Mouse (Mus musculus): ENCODE measurements around the gene Pcgf6. TPM values are rescaled to one million over a fixed set of nuclear protein-coding genes. Genes with fewer than 3 reads are reported as not detected.

Gene Pcgf6
- 1 to 10 TPM; 3.6 to 6.3 (median 5.0) TPM for total RNA-seq (2022)

DNA sequence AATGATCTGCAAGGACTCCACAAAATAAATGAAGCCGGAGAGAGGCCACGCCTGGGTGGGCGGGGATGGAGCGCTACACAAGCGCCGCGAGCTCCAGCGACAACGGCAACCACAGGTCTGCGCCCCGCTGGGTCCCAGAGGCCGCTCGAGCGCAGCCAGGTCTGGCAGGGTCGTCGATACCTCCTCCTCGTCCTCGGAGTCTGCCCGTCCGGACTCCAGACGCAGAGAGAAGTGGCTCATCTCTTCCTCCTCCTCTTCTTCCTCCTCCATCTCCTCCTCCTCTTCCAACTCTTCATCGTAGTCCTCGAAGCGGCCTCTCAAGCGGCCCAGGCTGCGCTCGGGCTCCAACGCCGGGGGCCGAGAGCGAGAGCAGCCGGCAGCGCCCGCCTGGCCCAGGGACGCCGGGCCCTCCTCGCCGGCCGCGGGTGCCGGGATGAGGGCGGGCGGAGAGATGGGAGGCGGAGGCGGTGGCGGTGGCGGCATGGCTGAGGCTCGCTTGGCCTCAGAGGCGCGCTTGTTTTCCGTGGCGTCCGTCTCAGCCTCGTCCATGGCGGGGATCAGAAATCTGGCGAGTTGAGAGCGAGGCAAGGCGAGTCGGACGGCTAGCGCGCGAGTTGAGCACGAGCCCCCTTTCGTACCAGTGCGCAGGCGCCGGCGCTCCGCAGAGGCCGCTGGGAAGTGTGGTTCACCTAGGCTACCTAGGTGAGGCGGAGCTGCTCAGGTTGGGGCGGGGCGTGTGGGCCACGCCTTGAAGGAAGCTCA lies at the start of gene Pcgf6:
Gene Pcgf6 (minus strand): TSS at position 636 of the 762 bp plus-strand sequence.
- peak; percentile 44 to 53 for DNase-seq (ENCODE audit: low spot score in 2 of 2)

DNA sequence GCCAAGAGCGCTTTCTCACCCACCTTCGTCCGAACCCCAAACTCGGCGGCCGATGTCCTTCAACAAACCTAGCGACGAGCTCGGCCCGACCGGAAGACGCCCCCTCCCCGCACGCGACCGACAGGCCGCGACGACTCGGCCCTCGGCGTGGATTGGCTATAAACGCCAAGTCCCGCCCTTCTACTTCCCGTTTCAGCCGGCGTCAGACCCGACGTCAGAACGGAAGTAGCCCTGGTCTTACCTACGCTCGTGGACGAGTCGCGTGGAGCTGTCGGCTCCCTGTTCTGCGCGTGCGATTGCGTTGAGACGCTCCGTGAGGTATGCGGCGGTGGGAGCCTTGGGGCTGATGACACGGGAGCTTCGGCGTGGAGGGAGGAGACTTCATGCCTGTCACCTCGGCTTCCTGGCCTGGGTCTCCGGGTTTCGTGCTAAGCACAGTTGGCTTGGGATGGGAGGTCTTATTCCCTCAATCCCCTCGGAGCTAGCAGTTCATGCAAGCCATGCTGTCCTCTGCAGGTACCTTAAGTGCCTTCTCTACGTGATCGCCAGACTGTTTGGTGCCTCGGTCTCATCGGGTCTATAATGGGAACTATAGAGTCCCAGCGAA lies 39.9 kb upstream of the Pcgf6 start, which contains the start of the genes Usmg5 and Pdcd11:
Gene Usmg5 (minus strand): TSS at position 98 of the 607 bp plus-strand sequence.
Gene Pdcd11 (plus strand): TSS at position 219 of the 607 bp plus-strand sequence.
- peak; percentile 88 to 92 for DNase-seq (ENCODE audit: low spot score in 2 of 2)

DNA sequence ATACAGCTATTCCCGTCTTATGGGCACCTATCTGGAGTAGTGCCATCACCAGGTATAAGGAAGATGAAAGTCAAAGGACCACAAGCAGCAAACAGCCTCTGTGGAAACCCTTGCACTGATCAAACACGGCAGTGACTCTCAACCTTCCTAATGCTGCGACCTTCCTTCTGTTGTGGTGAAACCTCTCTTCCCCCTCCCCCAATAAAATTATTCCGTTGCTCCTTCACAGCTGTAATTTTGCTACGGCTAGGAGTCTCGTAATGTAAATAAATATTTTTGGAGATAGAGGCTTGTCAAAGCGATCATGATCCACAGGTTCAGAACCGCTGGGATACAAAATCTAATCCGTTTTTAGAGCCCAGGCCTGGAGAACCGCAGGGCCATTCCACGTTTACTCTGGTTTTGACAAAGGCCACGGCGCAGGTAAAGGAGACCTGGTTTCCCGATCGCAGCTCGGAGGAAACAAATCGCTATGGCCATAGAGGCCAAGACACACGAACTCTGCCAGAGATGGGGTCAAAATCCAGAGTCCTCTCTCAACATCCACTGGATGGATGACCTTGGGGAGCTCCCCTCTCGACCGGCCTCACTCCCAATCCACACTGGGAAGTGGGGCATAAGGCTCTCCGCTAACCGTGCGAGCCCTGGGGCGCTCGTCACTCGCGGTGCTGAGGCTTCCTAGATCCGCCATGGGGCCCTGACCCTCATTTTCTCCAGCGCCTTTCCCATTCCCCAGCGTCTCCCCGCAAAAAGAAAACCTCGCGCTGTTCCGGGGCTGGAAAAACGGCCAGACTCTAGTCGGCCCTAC lies 39.2 kb upstream of the Pcgf6 start:
- DNase-seq (ENCODE audit: low spot score in 2 of 2), result no peak

DNA sequence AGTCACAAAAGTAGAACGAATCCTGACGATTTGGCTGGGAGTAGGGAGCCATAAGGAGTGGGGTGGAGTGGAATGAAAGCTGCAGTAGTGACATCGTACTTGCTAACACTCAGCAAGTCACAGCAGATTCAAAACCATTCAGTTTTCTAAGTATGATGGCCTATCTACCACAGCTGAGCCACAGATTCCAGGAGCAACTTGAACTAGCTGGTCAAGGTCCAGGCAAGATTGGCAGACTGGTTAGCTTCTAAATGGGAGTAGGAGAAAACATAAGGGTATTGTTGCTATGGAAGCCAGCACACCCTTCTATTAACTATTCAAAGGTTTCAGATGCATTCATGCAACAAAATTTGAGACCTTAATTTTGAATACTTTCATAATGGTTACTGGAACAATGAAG lies 37.5 kb upstream of the Pcgf6 start:
- no peak for DNase-seq (ENCODE audit: low spot score in 2 of 2)

DNA sequence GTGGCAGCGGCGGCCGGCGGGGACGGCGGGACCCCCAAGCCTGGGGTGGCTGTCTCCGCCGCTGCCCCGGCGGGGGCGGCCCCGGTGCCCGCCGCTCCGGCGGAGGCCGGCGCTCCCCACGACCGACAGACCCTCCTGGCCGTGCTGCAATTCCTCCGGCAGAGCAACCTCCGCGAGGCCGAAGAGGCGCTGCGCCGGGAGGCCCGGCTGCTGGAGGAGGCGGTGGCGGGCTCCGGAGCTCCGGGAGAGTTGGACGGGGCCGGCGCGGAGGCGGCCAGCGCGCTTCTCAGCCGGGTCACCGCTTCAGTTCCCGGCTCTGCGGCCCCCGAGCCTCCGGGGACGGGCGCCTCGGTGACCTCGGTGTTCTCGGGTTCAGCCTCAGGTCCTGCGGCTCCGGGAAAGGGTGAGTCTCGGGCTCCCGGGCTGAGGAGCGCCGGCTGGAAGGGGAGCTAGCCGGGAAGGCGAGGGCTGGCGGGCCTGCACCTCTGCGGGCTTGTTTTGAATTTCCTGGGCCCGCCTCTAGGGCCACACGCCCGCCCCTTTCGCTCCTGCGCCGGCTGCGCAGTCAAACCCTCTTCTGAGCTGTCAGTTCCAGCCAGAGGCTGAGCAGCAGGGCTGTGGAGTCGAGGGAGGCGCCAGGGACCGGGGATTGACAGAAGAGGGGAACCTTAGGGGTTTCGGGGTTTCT lies 17.4 kb upstream of the Pcgf6 start:
- DNase-seq (ENCODE audit: low spot score in 2 of 2), result peak; percentile 66 to 69

DNA sequence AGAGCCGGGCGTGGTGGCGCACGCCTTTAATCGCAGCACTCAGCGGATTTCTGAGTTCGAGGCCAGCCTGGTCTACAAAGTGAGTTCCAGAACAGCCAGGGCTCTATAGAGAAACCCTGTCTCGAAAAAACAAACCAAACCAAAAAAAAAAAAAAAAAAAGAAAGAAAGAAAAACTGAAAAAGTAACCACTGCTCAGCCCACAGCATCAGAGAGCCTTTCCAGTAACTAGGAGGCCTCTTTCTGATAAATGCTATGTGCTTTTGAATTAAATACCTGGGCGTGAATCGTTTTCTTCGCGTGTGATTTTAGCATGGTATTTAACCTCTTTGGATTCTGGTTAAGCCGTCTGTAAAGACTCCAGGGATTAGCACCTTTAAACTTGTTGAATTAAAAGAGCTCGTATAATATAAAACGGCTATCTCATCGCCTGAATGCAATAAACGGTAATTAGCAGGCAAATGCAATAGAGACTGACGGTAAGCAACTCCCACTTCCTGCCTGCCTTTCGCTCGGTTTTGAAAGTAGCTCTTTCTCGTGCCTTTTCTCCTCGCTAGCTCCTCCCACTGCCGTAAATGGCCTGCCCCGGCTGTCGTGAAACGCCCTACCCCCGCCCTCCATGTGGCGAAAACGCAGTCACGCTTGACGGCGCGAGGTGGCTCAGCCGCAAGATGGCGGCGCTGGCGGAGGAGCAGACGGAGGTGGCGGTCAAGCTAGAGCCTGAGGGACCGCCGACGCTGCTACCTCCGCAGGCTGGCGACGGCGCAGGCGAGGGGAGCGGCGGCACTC lies 16.6 kb upstream of the Pcgf6 start, which contains the start of gene Taf5:
Gene Taf5 (plus strand): TSS at position 651 of the 787 bp plus-strand sequence.
- peak; percentile 90 to 92 for DNase-seq (ENCODE audit: low spot score in 2 of 2)

DNA sequence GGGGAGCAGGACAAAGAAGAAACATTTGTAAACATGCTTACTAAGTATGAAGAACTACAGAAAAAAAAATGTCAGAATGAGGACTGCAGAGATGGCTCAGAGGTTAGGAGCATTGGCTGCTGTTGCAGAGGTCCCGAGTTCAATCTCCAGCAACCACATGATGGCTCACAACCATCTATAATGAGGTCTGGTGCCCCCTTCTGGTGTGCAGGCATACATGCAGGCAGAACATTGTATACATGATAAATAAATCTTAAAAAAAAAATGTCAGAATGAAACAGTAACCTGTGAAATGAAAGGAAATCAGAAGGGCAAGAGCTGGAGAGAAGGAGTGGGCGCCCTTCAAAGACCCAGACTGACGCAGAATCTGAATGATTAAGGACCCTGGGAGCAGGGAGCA lies 15.2 kb upstream of the Pcgf6 start:
- DNase-seq (ENCODE audit: low spot score in 2 of 2), result no peak

DNA sequence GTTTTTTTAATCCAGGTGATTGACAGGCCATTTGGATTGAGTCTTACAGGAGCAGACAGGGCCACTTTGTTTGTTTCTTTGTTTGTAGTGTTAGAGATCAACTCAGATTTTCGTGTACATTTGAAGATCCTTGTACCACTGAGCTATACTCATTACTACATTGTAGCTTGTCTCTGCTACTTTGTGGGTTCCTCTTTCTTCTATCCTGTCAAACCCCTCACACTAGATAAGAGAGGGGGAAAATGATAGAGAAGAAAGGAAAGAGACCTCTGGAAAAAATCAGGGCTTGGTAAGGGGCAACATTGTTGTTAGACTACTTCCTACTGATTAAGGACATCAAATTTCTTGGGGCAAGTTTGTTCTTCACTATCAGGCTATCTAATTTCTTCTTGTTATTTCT lies 7.0 kb upstream of the Pcgf6 start:
- no peak for DNase-seq (ENCODE audit: low spot score in 2 of 2)

DNA sequence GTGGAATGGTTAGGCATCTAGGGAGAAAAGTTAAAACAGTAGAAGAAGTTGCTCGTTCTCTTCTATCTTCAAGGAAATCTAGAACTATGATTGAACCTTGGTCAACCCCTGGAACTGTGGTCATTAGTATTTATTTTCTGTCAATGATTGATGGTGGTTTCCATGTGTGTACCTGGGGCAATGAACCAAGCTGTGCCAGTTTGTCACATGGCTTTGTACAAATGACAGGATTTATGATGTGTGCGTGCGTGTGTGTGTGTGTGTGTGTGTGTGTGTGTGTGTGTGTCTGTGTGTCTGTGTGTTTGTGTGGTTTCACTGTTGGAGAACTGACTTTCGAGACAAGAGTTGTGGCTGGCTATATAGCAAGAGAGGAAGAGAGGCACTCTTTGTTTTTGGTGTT lies 2.8 kb upstream of the Pcgf6 start:
- DNase-seq (ENCODE audit: low spot score in 2 of 2), result no peak

DNA sequence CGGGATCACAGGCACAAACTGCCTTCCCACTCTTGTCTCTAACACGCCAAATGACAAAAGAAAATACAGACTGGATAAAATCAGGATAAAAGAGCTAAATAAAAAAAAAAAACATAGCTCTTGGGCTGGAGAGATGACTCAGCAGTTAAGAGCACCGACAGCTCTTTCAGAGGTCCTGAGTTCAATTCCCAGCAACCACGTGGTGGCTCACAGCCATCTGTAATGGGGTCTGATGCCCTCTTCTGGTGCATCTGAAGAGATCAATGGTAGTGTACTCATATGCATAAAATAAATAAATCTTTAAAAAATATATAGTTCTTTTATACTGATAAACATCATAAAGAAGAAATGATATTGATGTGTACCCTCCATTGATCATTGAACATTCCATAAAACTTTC lies 2.2 kb upstream of the Pcgf6 start:
- no peak for DNase-seq (ENCODE audit: low spot score in 2 of 2)

DNA sequence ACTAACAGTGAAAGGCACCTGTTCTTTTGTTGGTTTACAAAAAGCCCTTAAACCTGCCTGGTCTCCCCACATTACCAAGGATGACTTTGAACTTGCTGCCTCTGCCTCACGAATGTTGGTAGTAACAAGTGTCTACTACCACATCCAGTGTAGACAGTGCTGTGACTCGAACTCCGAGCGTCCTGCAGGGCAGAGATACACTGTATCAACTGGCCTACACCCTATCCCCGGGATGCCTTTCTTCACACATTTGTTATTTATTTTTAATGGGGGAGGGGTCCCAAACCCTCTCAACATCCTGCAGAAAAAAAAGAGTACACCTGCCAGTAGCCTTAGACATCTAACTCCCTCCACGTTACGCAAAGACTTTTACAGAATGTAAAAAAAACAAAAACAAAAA lies 866 bp downstream of the Pcgf6 start:
- DNase-seq (ENCODE audit: low spot score in 2 of 2), result no peak

DNA sequence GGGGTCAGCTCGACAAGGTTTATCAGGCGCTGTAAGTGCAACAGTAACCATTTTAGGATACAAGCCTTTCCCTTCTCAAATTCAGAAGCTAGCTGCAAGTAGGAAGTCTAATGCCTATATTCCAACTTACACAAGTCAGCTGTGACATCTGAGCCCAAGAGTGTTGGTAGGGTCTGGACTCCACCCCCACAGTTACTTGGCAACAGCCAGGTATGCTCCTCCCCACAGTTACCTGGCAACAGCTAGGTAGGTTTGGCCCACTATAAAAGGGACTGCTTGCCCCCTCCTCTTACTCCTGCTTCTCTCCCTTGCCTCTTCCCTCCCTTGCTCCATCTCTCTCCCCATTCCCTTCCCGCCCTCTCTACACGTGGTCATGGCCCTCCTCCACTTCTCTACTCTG lies 1.6 kb downstream of the Pcgf6 start:
- no peak for DNase-seq (ENCODE audit: low spot score in 2 of 2)

DNA sequence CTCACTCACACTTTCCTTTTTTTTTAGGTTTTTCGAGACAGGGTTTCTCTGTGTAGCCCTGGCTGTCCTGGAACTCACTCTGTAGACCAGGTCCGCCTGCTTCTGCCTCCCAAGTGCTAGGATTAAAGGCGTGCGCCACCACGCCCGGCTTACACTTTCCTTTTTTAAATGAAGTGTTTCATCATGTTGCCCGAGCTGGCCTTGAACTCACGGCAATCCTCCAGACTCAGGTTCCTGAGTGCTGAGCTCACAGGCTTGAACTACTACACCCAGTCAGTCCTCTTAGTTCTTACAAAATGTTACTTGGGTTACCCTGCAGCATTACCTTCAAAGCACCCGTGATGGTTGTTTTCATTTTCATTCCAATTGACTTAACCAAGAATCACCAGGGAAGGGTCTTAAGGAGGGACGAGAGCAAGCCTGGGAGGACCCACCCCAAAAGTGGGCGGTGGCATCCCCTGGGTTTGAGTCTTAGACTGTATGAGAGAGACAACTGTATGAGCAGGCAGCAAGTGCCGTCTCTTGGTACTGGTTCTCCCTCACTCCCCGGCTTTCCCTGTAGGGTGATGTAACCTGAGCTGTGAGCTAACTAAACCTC lies 3.4 kb downstream of the Pcgf6 start:
- DNase-seq (ENCODE audit: low spot score in 2 of 2), result peak in 1 of 2 experiments; percentile 13

DNA sequence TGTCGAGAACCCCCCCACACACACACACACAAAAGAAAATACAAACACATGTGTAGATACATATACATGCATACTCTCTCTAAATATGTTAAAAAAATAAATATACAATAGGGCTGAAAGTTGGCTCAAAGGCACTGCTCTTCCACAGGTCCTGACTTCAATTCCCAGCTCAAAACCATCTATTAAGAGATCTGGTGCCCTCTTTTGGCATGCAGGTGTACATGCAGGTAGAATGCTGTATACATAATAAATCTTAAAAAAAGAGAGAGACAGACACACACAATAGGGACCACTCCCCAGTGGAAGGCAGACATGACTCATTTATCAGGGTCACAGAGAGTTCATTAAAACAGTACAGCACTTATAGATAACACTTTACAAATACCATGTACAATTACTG lies 4.4 kb downstream of the Pcgf6 start:
- DNase-seq (ENCODE audit: low spot score in 2 of 2), result no peak

DNA sequence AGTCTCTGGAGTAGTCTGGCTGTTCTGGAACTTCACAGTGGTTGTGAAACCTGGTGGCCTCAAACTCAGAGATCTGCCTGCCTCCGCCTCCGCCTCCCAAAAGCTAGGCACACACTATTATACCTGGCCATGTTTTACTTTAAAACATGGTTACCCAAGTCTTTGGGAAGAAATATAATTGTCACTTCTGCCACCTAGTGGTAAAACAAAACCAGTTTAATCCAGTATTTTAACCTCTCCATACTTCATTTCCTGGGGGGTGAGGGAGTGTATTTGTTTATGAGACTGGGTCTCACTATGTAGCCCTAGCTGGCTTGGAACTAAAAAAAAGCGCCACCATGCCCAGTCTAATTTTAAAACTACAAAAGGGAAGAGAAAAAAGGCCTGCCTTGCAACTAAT lies 7.1 kb downstream of the Pcgf6 start:
- no peak for DNase-seq (ENCODE audit: low spot score in 2 of 2)

DNA sequence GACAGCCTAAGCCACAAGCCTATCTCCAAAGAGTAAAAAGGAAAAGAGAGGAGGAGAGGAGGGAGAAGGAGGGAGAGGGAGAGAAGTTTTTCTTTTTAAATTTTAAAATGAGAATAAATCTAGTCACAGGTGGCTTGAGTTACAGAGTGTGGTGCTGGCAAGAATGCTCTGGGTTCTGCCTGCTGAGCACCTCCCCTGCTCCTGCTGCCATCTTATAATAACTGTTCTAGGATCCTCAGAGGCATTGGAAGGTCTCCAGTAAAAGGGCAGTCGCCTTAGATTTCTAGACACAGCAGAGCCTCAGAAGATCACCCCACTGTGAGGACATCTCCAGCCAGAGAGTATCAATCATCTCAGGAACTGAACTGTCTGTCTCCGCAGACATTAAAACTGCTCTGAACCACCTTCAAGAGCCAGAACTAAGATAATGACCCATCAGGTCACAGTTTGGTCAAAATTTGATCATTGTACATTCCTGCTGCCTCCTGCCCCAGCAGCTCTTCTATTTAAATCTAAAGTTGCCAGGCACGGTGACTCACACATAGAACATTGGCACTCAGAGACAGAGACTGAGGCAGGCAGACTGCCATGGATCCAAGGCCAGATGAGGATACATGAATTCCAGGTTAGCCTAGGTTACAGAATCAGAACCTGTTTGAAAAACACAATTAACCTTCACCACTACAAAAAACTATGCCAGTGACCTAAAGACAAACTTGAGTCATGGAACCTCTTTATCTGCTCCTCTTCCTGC lies 9.8 kb downstream of the Pcgf6 start:
- DNase-seq (ENCODE audit: low spot score in 2 of 2), result no peak

DNA sequence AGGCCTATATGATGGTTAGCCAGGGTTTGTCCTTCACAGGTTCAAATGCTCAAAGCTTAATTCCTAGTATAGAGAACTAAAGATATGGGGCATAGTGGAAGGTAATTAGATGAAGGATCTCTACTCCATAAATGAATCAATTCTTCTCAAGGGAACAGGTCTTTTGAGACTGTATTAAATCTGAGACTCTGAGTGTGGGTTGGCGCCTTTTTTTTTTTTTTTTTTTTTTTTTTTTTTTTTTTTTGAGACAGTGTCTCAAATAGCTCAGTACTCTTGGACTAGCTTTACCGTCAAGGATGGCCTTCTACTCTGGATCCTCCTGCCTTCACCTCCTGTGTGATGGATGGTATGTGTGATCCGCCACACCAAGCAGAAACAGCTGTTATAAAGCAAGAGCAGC lies 14.1 kb downstream of the Pcgf6 start:
- DNase-seq (ENCODE audit: low spot score in 2 of 2), result no peak

DNA sequence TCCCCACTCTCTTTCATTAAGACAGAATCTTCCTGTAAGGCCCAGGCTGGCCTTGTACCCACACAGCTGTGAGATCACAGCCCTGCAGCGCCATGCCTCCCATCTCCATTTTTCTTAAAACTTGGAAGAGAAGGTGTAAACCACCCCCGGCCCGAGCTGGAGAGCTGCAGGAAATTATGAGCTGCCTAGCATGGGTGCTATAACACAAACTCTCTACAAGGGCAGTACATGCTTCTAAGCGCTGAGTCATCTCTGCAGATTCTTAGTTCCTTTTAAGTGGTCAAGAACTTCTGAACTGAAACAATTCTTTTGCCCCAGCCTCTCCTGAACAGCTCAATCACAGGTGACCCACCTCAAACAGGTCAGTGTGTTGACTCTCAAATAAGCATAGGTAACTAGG lies 15.8 kb downstream of the Pcgf6 start:
- no peak for DNase-seq (ENCODE audit: low spot score in 2 of 2)

DNA sequence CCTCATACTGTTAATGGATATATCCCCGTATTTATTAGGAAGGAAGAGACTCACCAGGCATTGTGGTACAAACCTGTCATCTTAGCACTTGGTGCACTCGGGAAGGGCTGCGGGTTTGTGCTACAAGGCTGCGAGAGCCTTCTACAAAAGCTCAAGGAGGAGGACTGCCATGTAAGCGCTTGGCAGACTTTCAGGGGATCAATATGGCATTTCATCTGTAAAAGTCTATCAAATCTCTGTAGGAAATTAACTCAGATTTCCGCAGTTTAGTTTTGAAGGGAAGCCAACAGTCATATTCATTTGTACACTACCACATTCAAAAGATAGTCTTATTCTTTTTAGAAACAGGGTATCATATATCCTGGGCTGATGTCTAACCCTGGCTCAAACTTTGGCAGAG lies 18.9 kb downstream of the Pcgf6 start:
- DNase-seq (ENCODE audit: low spot score in 2 of 2), result no peak

DNA sequence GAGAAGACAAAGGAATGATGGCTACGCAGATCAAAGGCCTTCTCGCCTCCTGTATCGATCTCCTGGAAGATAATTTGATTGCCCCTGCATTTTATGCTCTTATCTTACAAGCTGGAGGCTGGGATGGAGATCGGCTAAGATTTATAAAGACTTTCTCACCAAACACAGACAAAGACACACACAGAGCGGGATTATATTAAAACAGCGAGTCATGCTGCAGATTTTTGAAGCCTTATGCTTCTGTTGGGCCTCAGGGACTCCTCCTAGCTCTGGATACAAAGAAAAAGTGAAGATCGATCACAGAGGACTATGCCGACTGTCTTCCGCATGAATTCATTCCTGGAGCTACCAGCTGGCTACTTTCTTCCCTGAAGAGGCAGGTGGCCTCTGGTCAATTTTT lies 20.9 kb downstream of the Pcgf6 start:
- no peak for DNase-seq (ENCODE audit: low spot score in 2 of 2)
